Mouse (Mus musculus) erythroblast, adult 5-6 weeks (primary cell): ENCODE data around the gene Gm10720. TPM values are rescaled to one million over a fixed set of nuclear protein-coding genes. Genes with fewer than 3 reads are reported as not detected.
A peak's percentile ranks its signal among the peaks of the same experiment; 100 is the strongest.
"Not testable (repeated sequence)": the region's sequence is repeated elsewhere in the genome, so short reads cannot be mapped to it uniquely, and the experiment has no call there.

Experiments
- ATAC-seq: replicated peaks from 2 replicates; pipeline ENCODE4 v1.8.0; 2016; ENCODE audit warnings: moderate number of reproducible peaks, mild to moderate bottlenecking, moderate TSS enrichment, inconsistent platforms; ENCODE audit not compliant: poor library complexity, low FRiP score, severe bottlenecking
- total RNA-seq, 2 experiments: library from RNA; stranded (forward) in 1 of 2; stranded (reverse) in 1 of 2; fragments of 150-400 nt in 1 of 2; fragments of 200-764, 138-1000 nt in 1 of 2; gene quantifications; 2 replicates each; pipeline versions ENCODE4 v1.2.3 to v1.2.4; 2015 to 2017; ENCODE audit warnings: low replicate concordance in 2 of 2

Gm10720 gene
- total RNA-seq (2015; ENCODE audit: low replicate concordance), result 2.9 TPM in 1 of 2 replicates, not detected in the other
- 1.7 and 10.6 TPM in 2 replicates for total RNA-seq (2017; ENCODE audit: low replicate concordance)

- not testable (repeated sequence) for ATAC-seq
These were observed at the start of gene Gm10720 for GRCm38 (mm10) chr9:3015354-3015753. Gene Gm10720 (plus strand): TSS chr9:3015654.

- not testable (repeated sequence) for ATAC-seq
These were observed 14.9 kb upstream of the Gm10720 start, which contains the start of gene Gm10722 for GRCm38 (mm10) chr9:3000445-3000972. Gene Gm10722 (plus strand): TSS chr9:3000922.

- ATAC-seq, result not testable (repeated sequence)
These were observed 14.4 kb upstream of the Gm10720 start for GRCm38 (mm10) chr9:3001006-3001405.

- 0 out of 2 replicates have a peak, but pooled peaks have one; percentile 55 for ATAC-seq
These were observed 13.3 kb upstream of the Gm10720 start for GRCm38 (mm10) chr9:3001948-3002659.

- ATAC-seq, result not testable (repeated sequence)
These were observed 12.6 kb upstream of the Gm10720 start, which contains the start of gene Gm11168 for GRCm38 (mm10) chr9:3002794-3003396. Gene Gm11168 (plus strand): TSS chr9:3003346.

GRCm38 (mm10) chr9:3006179-3006578 is 9.3 kb upstream of the Gm10720 start:
- peak; percentile 55 for ATAC-seq

- ATAC-seq, result not testable (repeated sequence)
These were observed 8.8 kb upstream of the Gm10720 start for GRCm38 (mm10) chr9:3006636-3007035.

- peak; percentile 34; the same call in 1 of the 2 replicates for ATAC-seq
These were observed 8.2 kb upstream of the Gm10720 start for GRCm38 (mm10) chr9:3007272-3007671.

GRCm38 (mm10) chr9:3009331-3009730 is 6.1 kb upstream of the Gm10720 start:
- ATAC-seq, result peak; percentile 44

GRCm38 (mm10) chr9:3012054-3012621 is 3.3 kb upstream of the Gm10720 start:
- ATAC-seq, result peak; percentile 58

GRCm38 (mm10) chr9:3012733-3013279 is 2.6 kb upstream of the Gm10720 start, which contains the start of gene Gm10721:
Gene Gm10721 (plus strand): TSS chr9:3013140.
- peak; percentile 53 for ATAC-seq

- not testable (repeated sequence) for ATAC-seq
These were observed 442 bp downstream of the Gm10720 start for GRCm38 (mm10) chr9:3015896-3016295.

GRCm38 (mm10) chr9:3017108-3017507 is 1.7 kb downstream of the Gm10720 start, which contains the start of gene Gm10719:
Gene Gm10719 (plus strand): TSS chr9:3017408.
- ATAC-seq, result not testable (repeated sequence)

GRCm38 (mm10) chr9:3018944-3019343 is 3.5 kb downstream of the Gm10720 start:
- ATAC-seq, result not testable (repeated sequence)

GRCm38 (mm10) chr9:3019835-3020727 is 4.6 kb downstream of the Gm10720 start:
- peak; percentile 57 for ATAC-seq

- not testable (repeated sequence) for ATAC-seq
These were observed 7.0 kb downstream of the Gm10720 start for GRCm38 (mm10) chr9:3022316-3023008.

- not testable (repeated sequence) for ATAC-seq
These were observed 8.0 kb downstream of the Gm10720 start, which contains the start of gene Gm10718 for GRCm38 (mm10) chr9:3023312-3023984. Gene Gm10718 (plus strand): TSS chr9:3023547.
